ENCODE assay signal across 22 mouse cellular contexts in genomic region chr5:106748527-106749138, GRCm38 (mm10). TPM values are rescaled to one million over a fixed set of nuclear protein-coding genes. Genes with fewer than 3 reads are reported as not detected.
DNase-seq lines count a peak whose midpoint lies in the region; ATAC-seq and TF ChIP-seq lines count a peak whose summit lies in the region.
"Had no signal": no experiment of that assay in that cellular context is flagged by ENCODE, and none has a peak within 500 bp of the region (broad histone marks: within the 10 kb centered on the region; RNA-seq: fewer than 3 reads in every experiment).

No protein-coding gene starts in this region.

- no peak for TF ChIP-seq CTCF in hindbrain, postnatal 0 days (IDR thresholded peaks at IDR 0.05; ENCODE audit: low read depth)
- no peak for TF ChIP-seq CTCF in brain, embryonic 14.5 days (IDR thresholded peaks at IDR 0.05; ENCODE audit: borderline replicate concordance, extremely low read depth, insufficient read depth, insufficient read length)

- H3K4me2 ChIP-seq in hindbrain, postnatal 0 days (ENCODE audit: low read depth, low read length) = no peak overlapping the region
- no peak overlapping the region for H3K4me2 ChIP-seq in hindbrain, embryonic 13.5 days
- H3K4me2 ChIP-seq in midbrain, embryonic 15.5 days = no peak overlapping the region
- H3K4me2 ChIP-seq: embryonic facial prominence, embryonic 13.5 days had no signal

- H3K27ac ChIP-seq in hindbrain, embryonic 10.5 days = peak overlapping the region; percentile 72
- no peak overlapping the region for H3K27ac ChIP-seq in hindbrain, postnatal 0 days
- peak overlapping the region; percentile 64; the same call in 1 of the 2 replicates for H3K27ac ChIP-seq in hindbrain, embryonic 13.5 days
- no peak overlapping the region for H3K27ac ChIP-seq in midbrain, embryonic 15.5 days
- H3K27ac ChIP-seq: embryonic facial prominence, embryonic 13.5 days; layer of hippocampus, adult 2 months had no signal

- H3K9me3 ChIP-seq in hindbrain, embryonic 10.5 days = no peaks in the 10 kb centered on the region
- no peaks in the 10 kb centered on the region for H3K9me3 ChIP-seq in hindbrain, postnatal 0 days (ENCODE audit: low read length)
- H3K9me3 ChIP-seq in hindbrain, embryonic 13.5 days = no peaks in the 10 kb centered on the region
- H3K9me3 ChIP-seq in midbrain, embryonic 15.5 days = no peaks in the 10 kb centered on the region
- H3K9me3 ChIP-seq: embryonic facial prominence, embryonic 13.5 days; G1E had no signal

- 67% methylated on average over 12 of the region's 12 CpGs for WGBS in hindbrain, embryonic 10.5 days
- WGBS in hindbrain, postnatal 0 days = 44% methylated on average over 12 of the region's 12 CpGs
- WGBS in hindbrain, embryonic 13.5 days = 52% methylated on average over 12 of the region's 12 CpGs
- WGBS in midbrain, embryonic 15.5 days = 49% methylated on average over 12 of the region's 12 CpGs

- DNase-seq in hindbrain, embryonic 10.5 days (ENCODE audit: low spot score) = no peak
- no peak for DNase-seq in hindbrain, postnatal 0 days (ENCODE audit: low spot score)
- DNase-seq in brain, embryonic 14.5 days (ENCODE audit: low read depth) = peak; percentile 33
- DNase-seq in cerebellum, adult 9-10 months = no peak
- no peak for DNase-seq in layer of hippocampus, postnatal 25 days (ENCODE audit: extremely low spot score in 1 of 2, low spot score in 1 of 2)
- DNase-seq: adrenal gland, postnatal 10 days; cerebellum, adult 11 months; cerebellum, postnatal 36 days; forebrain, postnatal 0 days; kidney, adult 18-20 months; kidney, postnatal 14 days; left cerebral cortex, postnatal 4 days; liver; thymus, postnatal 36 days had no signal

- ATAC-seq in hindbrain, postnatal 0 days = no peak
- peak; percentile 65 for ATAC-seq in hindbrain, embryonic 13.5 days (ENCODE audit: low FRiP score)
- ATAC-seq in midbrain, embryonic 15.5 days (replicated peaks) = 0 out of 2 replicates have a peak, but pooled peaks have one; percentile 27
- ATAC-seq: activated CD4-positive, CD25-positive, alpha-beta regulatory T cell, adult 4 months; forebrain, postnatal 0 days had no signal

- no peak overlapping the region for H3K9ac ChIP-seq in hindbrain, postnatal 0 days (replicated peaks; ENCODE audit: low read length)
- no peak overlapping the region for H3K9ac ChIP-seq in hindbrain, embryonic 13.5 days
- H3K9ac ChIP-seq in midbrain, embryonic 15.5 days = no peak overlapping the region
- H3K9ac ChIP-seq: embryonic facial prominence, embryonic 13.5 days; forebrain, postnatal 0 days had no signal

- H3K27me3 ChIP-seq in hindbrain, embryonic 10.5 days (ENCODE audit: insufficient read depth, poor library complexity, severe bottlenecking) = no peaks in the 10 kb centered on the region
- H3K27me3 ChIP-seq in hindbrain, postnatal 0 days (ENCODE audit: insufficient read depth, low read length) = no peaks in the 10 kb centered on the region
- no peaks in the 10 kb centered on the region for H3K27me3 ChIP-seq in hindbrain, embryonic 13.5 days
- no peaks in the 10 kb centered on the region for H3K27me3 ChIP-seq in midbrain, embryonic 15.5 days (replicated peaks)
- H3K27me3 ChIP-seq: embryonic facial prominence, embryonic 13.5 days had no signal

- no peak for TF ChIP-seq POLR2A in brain, embryonic 14.5 days (IDR thresholded peaks at IDR 0.05; ENCODE audit: borderline replicate concordance, extremely low read depth, insufficient read depth, insufficient read length, poor library complexity, severe bottlenecking)

- H3K4me3 ChIP-seq in hindbrain, embryonic 10.5 days = no peak overlapping the region
- no peak overlapping the region for H3K4me3 ChIP-seq in hindbrain, postnatal 0 days (ENCODE audit: low read length)
- H3K4me3 ChIP-seq in hindbrain, embryonic 13.5 days = no peak overlapping the region
- no peak overlapping the region for H3K4me3 ChIP-seq in midbrain, embryonic 15.5 days
- H3K4me3 ChIP-seq: embryonic facial prominence, embryonic 13.5 days; layer of hippocampus, adult 2 months; megakaryocyte, embryonic 14.5 days; myocyte had no signal

- no peaks in the 10 kb centered on the region for H3K36me3 ChIP-seq in hindbrain, embryonic 10.5 days
- H3K36me3 ChIP-seq in hindbrain, postnatal 0 days (ENCODE audit: insufficient read depth, low read length) = no peaks in the 10 kb centered on the region
- no peaks in the 10 kb centered on the region for H3K36me3 ChIP-seq in hindbrain, embryonic 13.5 days
- no peaks in the 10 kb centered on the region for H3K36me3 ChIP-seq in midbrain, embryonic 15.5 days (replicated peaks)
- H3K36me3 ChIP-seq: embryonic facial prominence, embryonic 13.5 days; G1E had no signal

- H3K4me1 ChIP-seq in hindbrain, embryonic 10.5 days (replicated peaks) = peaks cover 16% of the 10 kb centered on the region
- H3K4me1 ChIP-seq in hindbrain, postnatal 0 days (ENCODE audit: insufficient read depth, low read length) = no peaks in the 10 kb centered on the region
- peaks cover 7% of the 10 kb centered on the region for H3K4me1 ChIP-seq in hindbrain, embryonic 13.5 days (replicated peaks)
- peaks cover 5% of the 10 kb centered on the region; the same call in 1 of the 2 replicates for H3K4me1 ChIP-seq in midbrain, embryonic 15.5 days
- H3K4me1 ChIP-seq: embryonic facial prominence, embryonic 13.5 days; megakaryocyte, embryonic 14.5 days had no signal

RNA-seq across cellular contexts. Expression of gene Zfp644, which starts 51.5 kb away (rescaled TPM):
- polyA plus RNA-seq in hindbrain, embryonic 10.5 days (2016; fragmentation: Nextera tagmentation; extraction: Ambion mirVana) = 55.1 and 59.0 TPM in 2 replicates
- 67.7 and 74.4 TPM in 2 replicates for total RNA-seq in hindbrain, postnatal 0 days (2014; rRNA removed)
- polyA plus RNA-seq in hindbrain, postnatal 0 days (2015; fragmentation: Nextera tagmentation; extraction: Ambion mirVana) = 65.9 and 66.8 TPM in 2 replicates
- 49.9 and 50.5 TPM in 2 replicates for polyA plus RNA-seq in brain, embryonic 14.5 days (2012; rRNA removed)
- polyA plus RNA-seq in hindbrain, embryonic 13.5 days (2015; fragmentation: Nextera tagmentation; extraction: Ambion mirVana) = 75.5 and 82.1 TPM in 2 replicates
- 68.1 and 69.6 TPM in 2 replicates for polyA plus RNA-seq in midbrain, embryonic 15.5 days (2015; fragmentation: Nextera tagmentation; extraction: Ambion mirVana)
- total RNA-seq in layer of hippocampus, postnatal 25 days (2021) = 10 to 100 TPM; 95.4 to 98.2 TPM

Comparison
In these comparisons a context has a peak if more than half of its experiments do, and no peak if none do; other contexts are left out.
1. H3K27ac ChIP-seq: peak in hindbrain, embryonic 10.5 days (single experiment) and hindbrain, embryonic 13.5 days (single experiment); none in hindbrain, postnatal 0 days (single experiment) and midbrain, embryonic 15.5 days (single experiment).